Mouse (Mus musculus): ENCODE results near the gene Taf4. TPM values are rescaled to one million over a fixed set of nuclear protein-coding genes. Genes with fewer than 3 reads are reported as not detected.

The Taf4 gene
- total and polyA plus RNA-seq, 3 experiments: 6.3 to 21.8 TPM; not detected in 1

- Histone ChIP-seq H3K9me3 (replicated peaks; ENCODE audit: insufficient read depth, low read length) (no peaks in the 10 kb centered on the region), H3K27ac (ENCODE audit: control insufficient read depth, low read depth, low read length) (peak overlapping the region; percentile 55), H3K9ac (ENCODE audit: control insufficient read depth, low read depth, low read length, poor library complexity, severe bottlenecking) (peak overlapping the region; percentile 79), H3K4me3 (ENCODE audit: control insufficient read depth in 1 of 2, insufficient read depth in 1 of 2, low read depth in 2 of 2, low read length in 2 of 2) (peak overlapping the region; percentile 75 to 80), H3K36me3 (ENCODE audit: control insufficient read depth in 1 of 2, insufficient read depth in 2 of 2, low read length in 2 of 2) (peaks cover 6 to 13% of the 10 kb centered on the region in 2 experiments; a peak in 3 of 4 replicates), H3K27me3 (ENCODE audit: control insufficient read depth in 1 of 2, insufficient read depth in 2 of 2, low read length in 2 of 2) (peaks cover 2 to 5% of the 10 kb centered on the region in 2 experiments; a peak in 3 of 4 replicates), H3K4me1 (ENCODE audit: control insufficient read depth in 1 of 2, insufficient read depth in 2 of 2, low read length in 2 of 2) (peaks cover 3 to 16% of the 10 kb centered on the region in 2 experiments), H3K79me2 (ENCODE audit: control insufficient read depth, insufficient read depth, low read length, poor library complexity) (peaks cover 32% of the 10 kb centered on the region)
- TF ChIP-seq RAD21 (IDR thresholded peaks at IDR 0.05; ENCODE audit: low read depth, low read length) (no peak), MAZ (IDR thresholded peaks at IDR 0.05; ENCODE audit: low read depth, low read length) (0 out of 2 replicates have a peak, but pooled peaks have one; percentile 37)
- peak; percentile 56 for DNase-seq (ENCODE audit: low read depth, low spot score)
Measured at GRCm38 (mm10) chr2:180025135-180025860, 48.9 kb upstream of the Taf4 start.

- Histone ChIP-seq H3K9me3 (replicated peaks; ENCODE audit: insufficient read depth, low read length) (no peaks in the 10 kb centered on the region), H3K79me2 (ENCODE audit: control insufficient read depth, insufficient read depth, low read length, poor library complexity) (peaks cover 32% of the 10 kb centered on the region), H3K9ac (ENCODE audit: control insufficient read depth, low read depth, low read length, poor library complexity, severe bottlenecking) (peak within 1 kb of the TSS; percentile 79), H3K4me3 (ENCODE audit: control insufficient read depth in 1 of 2, insufficient read depth in 1 of 2, low read depth in 2 of 2, low read length in 2 of 2) (peak within 1 kb of the TSS; percentile 80 to 88), H3K36me3 (ENCODE audit: control insufficient read depth in 1 of 2, insufficient read depth in 2 of 2, low read length in 2 of 2) (peaks cover 3 to 13% of the 10 kb centered on the region in 2 experiments; a peak in 2 of 4 replicates), H3K4me1 (ENCODE audit: control insufficient read depth in 1 of 2, insufficient read depth in 2 of 2, low read length in 2 of 2) (peaks cover 3 to 16% of the 10 kb centered on the region in 2 experiments), H3K27ac (ENCODE audit: control insufficient read depth, low read depth, low read length) (peak within 1 kb of the TSS; percentile 55), H3K27me3 (ENCODE audit: control insufficient read depth in 1 of 2, insufficient read depth in 2 of 2, low read length in 2 of 2) (peaks cover 2 to 9% of the 10 kb centered on the region in 2 experiments; a peak in 3 of 4 replicates)
- peak; percentile 98 for DNase-seq (ENCODE audit: low read depth, low spot score)
- TF ChIP-seq NELFE (IDR thresholded peaks at IDR 0.05; ENCODE audit: low read depth, low read length): peak; percentile 84
- no peak for TF ChIP-seq CTCF (IDR thresholded peaks at IDR 0.05 in 2 of 3, conservative IDR thresholded peaks at IDR 0.05 in 1 of 3; ENCODE audit: control insufficient read depth in 1 of 3, insufficient read depth in 1 of 3, low read depth in 2 of 3, low read length in 3 of 3, poor library complexity in 1 of 3, severe bottlenecking in 1 of 3)
- TF ChIP-seq MXI1 (IDR thresholded peaks at IDR 0.05; ENCODE audit: low read depth, low read length): peak; percentile 71
- TF ChIP-seq ETS1 (IDR thresholded peaks at IDR 0.05; ENCODE audit: low read depth, low read length): peak; percentile 53; the same call in 1 of the 2 replicates
- no peak for TF ChIP-seq MAFK (IDR thresholded peaks at IDR 0.05; ENCODE audit: borderline replicate concordance, low read depth, low read length)
- no peak for TF ChIP-seq GATA1 (IDR thresholded peaks at IDR 0.05; ENCODE audit: low read depth, low read length)
- TF ChIP-seq HCFC1 (IDR thresholded peaks at IDR 0.05; ENCODE audit: low read depth, low read length): peak; percentile 78
- peak; percentile 90 for TF ChIP-seq NRF1 (IDR thresholded peaks at IDR 0.05; ENCODE audit: insufficient read depth, low read depth, low read length, poor library complexity, severe bottlenecking)
- no peak for TF ChIP-seq MYC (IDR thresholded peaks at IDR 0.05; ENCODE audit: low read depth, low read length)
- TF ChIP-seq MAX (IDR thresholded peaks at IDR 0.05; ENCODE audit: low read length): no peak
- no peak for TF ChIP-seq USF1 (IDR thresholded peaks at IDR 0.05; ENCODE audit: low read depth, low read length)
- no peak for TF ChIP-seq ZNF384 (IDR thresholded peaks at IDR 0.05; ENCODE audit: low read depth, low read length)
- TF ChIP-seq MYB (IDR thresholded peaks at IDR 0.05; ENCODE audit: low read depth, low read length): no peak
- no peak for TF ChIP-seq RAD21 (IDR thresholded peaks at IDR 0.05; ENCODE audit: low read depth, low read length)
- TF ChIP-seq ZC3H11A (IDR thresholded peaks at IDR 0.05; ENCODE audit: low read depth, low read length): no peak
- no peak for TF ChIP-seq CHD2 (IDR thresholded peaks at IDR 0.05; ENCODE audit: low read length)
- no peak for TF ChIP-seq MEF2A (IDR thresholded peaks at IDR 0.05; ENCODE audit: extremely low read depth, insufficient replicate concordance, low read depth, low read length, poor library complexity, severe bottlenecking)
- peak; percentile 60; the same call in 1 of the 2 replicates for TF ChIP-seq POLR2AphosphoS2 (IDR thresholded peaks at IDR 0.05; ENCODE audit: low read length)
- 0 out of 2 replicates have a peak, but pooled peaks have one; percentile 62 for TF ChIP-seq ZMIZ1 (IDR thresholded peaks at IDR 0.05; ENCODE audit: low read depth, low read length)
- TF ChIP-seq E2F4 (IDR thresholded peaks at IDR 0.05; ENCODE audit: borderline replicate concordance, low read depth, low read length): no peak; the same call in 1 of the 2 replicates
- TF ChIP-seq MAZ (IDR thresholded peaks at IDR 0.05; ENCODE audit: low read depth, low read length): peak; percentile 27; the same call in 1 of the 2 replicates
- no peak; the same call in 1 of the 2 replicates for TF ChIP-seq KAT2A (conservative IDR thresholded peaks at IDR 0.05; ENCODE audit: low read depth, low read length)
- TF ChIP-seq BHLHE40 (IDR thresholded peaks at IDR 0.05; ENCODE audit: borderline replicate concordance, low read depth, low read length): peak; percentile 99
- TF ChIP-seq POLR2AphosphoS5 (IDR thresholded peaks at IDR 0.05; ENCODE audit: borderline replicate concordance, low read depth, low read length): no peak
- TF ChIP-seq CHD1 (IDR thresholded peaks at IDR 0.05; ENCODE audit: low read depth, low read length): no peak
- peak; percentile 66 for TF ChIP-seq ELF1 (IDR thresholded peaks at IDR 0.05; ENCODE audit: low read depth, low read length)
- TF ChIP-seq TCF12 (IDR thresholded peaks at IDR 0.05; ENCODE audit: low read depth, low read length): peak; percentile 46
- peak; percentile 58 to 80; a peak in 2 of 4 replicates for TF ChIP-seq POLR2A (IDR thresholded peaks at IDR 0.05; ENCODE audit: control insufficient read depth in 1 of 2, insufficient read depth in 1 of 2, low read depth in 1 of 2, low read length in 2 of 2, poor library complexity in 1 of 2)
Measured at GRCm38 (mm10) chr2:180024401-180025098, 48.1 kb upstream of the Taf4 start, which contains the start of gene Lsm14b. TSS of gene Lsm14b (plus strand) at chr2:180024987.
